Mouse (Mus musculus): Measurements from ENCODE around the gene Erh. TPM values are rescaled to one million over a fixed set of nuclear protein-coding genes. Genes with fewer than 3 reads are reported as not detected.

Erh gene
- 10 to 100 TPM in 20 of 26 experiments, 1 to 10 TPM in 6; 4.3 to 32.4 (median 16.5) TPM for total RNA-seq (2018; cell fraction: chromatin; rRNA removed)
- 10 to 100 TPM; 23.6 to 43.8 (median 33.6) TPM for total RNA-seq (2018; cell fraction: cytosol; rRNA removed)
- total RNA-seq (2018; cell fraction: nucleus; rRNA removed), result 10 to 100 TPM in 19 of 26 experiments, 1 to 10 TPM in 7; 3.9 to 28.0 (median 14.9) TPM
- 38.3 to 89.7 TPM (median 63.7 TPM) in 3 replicates for polyA plus RNA-seq (2018)

- WGBS (ENCODE audit: missing documents), result under 1% methylated on average over 50 of the region's 50 CpGs
- Histone ChIP-seq H3K36me3 (ENCODE audit: inconsistent target) (peaks cover 15% of the 10 kb centered on the region), H3K79me2 (ENCODE audit: inconsistent target) (peaks cover 92% of the 10 kb centered on the region), H3K4me3 (ENCODE audit: inconsistent target) (peak within 1 kb of the TSS; percentile 99), H3K27ac (peak within 1 kb of the TSS; percentile 87)
These were observed at the start of gene Erh, which contains the start of gene Slc39a9 for GRCm38 (mm10) chr12:80643693-80644505. TSS of gene Erh (minus strand) at chr12:80644341. TSS of gene Slc39a9 (plus strand) at chr12:80643883.

- Histone ChIP-seq H3K79me2 (ENCODE audit: inconsistent target) (no peaks in the 10 kb centered on the region), H3K36me3 (ENCODE audit: inconsistent target) (no peaks in the 10 kb centered on the region), H3K27ac (no peak overlapping the region), H3K4me3 (ENCODE audit: inconsistent target) (no peak overlapping the region)
- 81% methylated on average over 2 of the region's 2 CpGs for WGBS (ENCODE audit: missing documents)
These were observed 49.6 kb upstream of the Erh start for GRCm38 (mm10) chr12:80693700-80694099.

DNA sequence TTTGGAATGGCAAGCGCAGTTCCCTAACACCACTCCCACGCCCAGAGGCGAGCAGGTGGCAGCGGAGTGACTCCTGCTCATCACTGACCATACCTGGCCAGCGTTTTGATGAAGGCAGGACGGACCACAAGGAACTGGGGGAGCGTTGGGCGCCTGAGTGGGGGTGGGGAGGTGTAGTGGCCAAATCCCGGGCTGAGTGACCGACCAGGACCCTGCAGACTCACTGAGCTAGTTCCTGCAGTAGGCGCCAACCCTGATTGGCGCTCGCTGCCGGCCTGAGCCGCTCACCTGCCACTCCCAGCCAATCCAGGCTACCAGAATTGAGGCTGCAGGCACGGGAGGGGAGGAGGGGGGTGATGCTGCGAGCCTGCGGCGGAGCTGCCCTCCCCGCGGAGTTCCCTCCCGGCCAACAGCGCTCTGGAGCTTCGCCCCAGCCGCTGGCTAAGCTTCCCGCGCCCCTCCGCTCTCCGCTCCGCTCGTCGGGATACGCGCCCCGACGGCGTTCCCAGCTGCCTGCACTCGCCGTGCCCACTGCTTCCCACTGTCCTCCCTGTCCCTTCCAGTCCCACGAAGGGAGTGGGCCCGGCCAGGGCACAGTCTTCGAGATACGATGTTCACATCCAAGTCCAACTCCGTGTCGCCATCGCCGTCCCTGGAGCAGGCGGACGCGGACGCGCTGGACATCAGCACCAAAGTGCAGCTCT, 48.3 kb upstream of the Erh start, which contains the start of gene Plekhd1:
Gene Plekhd1, plus strand, starts transcription at position 323 of the 704 bp plus-strand sequence.
- H3K79me2 ChIP-seq (ENCODE audit: inconsistent target), result no peaks in the 10 kb centered on the region
- H3K36me3 ChIP-seq (ENCODE audit: inconsistent target), result no peaks in the 10 kb centered on the region
- no peak within 1 kb of the TSS for H3K4me3 ChIP-seq (ENCODE audit: inconsistent target)
- 9% methylated on average over 50 of the region's 52 CpGs for WGBS (ENCODE audit: missing documents)
- no peak within 1 kb of the TSS for H3K27ac ChIP-seq

GRCm38 (mm10) chr12:80691671-80692091, 47.5 kb upstream of the Erh start:
- Histone ChIP-seq H3K36me3 (ENCODE audit: inconsistent target) (no peaks in the 10 kb centered on the region), H3K79me2 (ENCODE audit: inconsistent target) (no peaks in the 10 kb centered on the region), H3K27ac (no peak overlapping the region), H3K4me3 (ENCODE audit: inconsistent target) (no peak overlapping the region)
- 31% methylated on average over 12 of the region's 12 CpGs for WGBS (ENCODE audit: missing documents)

GRCm38 (mm10) chr12:80689696-80690095, 45.6 kb upstream of the Erh start:
- Histone ChIP-seq H3K4me3 (ENCODE audit: inconsistent target) (no peak overlapping the region), H3K36me3 (ENCODE audit: inconsistent target) (no peaks in the 10 kb centered on the region), H3K27ac (no peak overlapping the region), H3K79me2 (ENCODE audit: inconsistent target) (no peaks in the 10 kb centered on the region)
- WGBS (ENCODE audit: missing documents), result 81% methylated on average over 5 of the region's 5 CpGs

DNA sequence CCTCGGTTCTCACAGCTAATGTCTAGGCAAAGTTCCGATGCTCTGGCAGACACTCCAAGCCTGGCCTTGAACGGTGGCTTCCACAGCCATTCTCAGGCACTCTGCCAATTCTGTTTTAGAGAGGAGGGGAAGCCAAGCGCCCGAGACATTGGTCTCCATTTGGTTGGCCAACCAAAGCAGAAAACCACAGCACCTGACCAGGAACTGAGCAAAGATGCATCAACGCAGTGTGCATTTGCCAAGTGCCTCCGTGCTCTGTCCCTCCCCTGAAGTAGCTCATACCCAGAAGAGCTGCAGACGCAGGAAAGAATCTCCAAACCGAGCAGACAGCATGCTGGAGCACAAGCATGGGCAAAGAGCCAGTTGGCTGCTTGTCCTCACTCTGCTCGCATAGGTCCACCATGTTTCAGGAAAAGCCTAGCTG, 43.7 kb upstream of the Erh start:
- WGBS (ENCODE audit: missing documents), result 20% methylated on average over 10 of the region's 10 CpGs
- H3K79me2 ChIP-seq (ENCODE audit: inconsistent target), result no peaks in the 10 kb centered on the region
- no peak overlapping the region for H3K4me3 ChIP-seq (ENCODE audit: inconsistent target)
- no peaks in the 10 kb centered on the region for H3K36me3 ChIP-seq (ENCODE audit: inconsistent target)
- H3K27ac ChIP-seq, result no peak overlapping the region

GRCm38 (mm10) chr12:80684316-80684715, 40.2 kb upstream of the Erh start:
- H3K79me2 ChIP-seq (ENCODE audit: inconsistent target), result no peaks in the 10 kb centered on the region
- 94% methylated on average over 3 of the region's 3 CpGs for WGBS (ENCODE audit: missing documents)
- no peak overlapping the region for H3K27ac ChIP-seq
- H3K36me3 ChIP-seq (ENCODE audit: inconsistent target), result peaks cover 10% of the 10 kb centered on the region; the same call in 1 of the 2 replicates
- H3K4me3 ChIP-seq (ENCODE audit: inconsistent target), result no peak overlapping the region

DNA sequence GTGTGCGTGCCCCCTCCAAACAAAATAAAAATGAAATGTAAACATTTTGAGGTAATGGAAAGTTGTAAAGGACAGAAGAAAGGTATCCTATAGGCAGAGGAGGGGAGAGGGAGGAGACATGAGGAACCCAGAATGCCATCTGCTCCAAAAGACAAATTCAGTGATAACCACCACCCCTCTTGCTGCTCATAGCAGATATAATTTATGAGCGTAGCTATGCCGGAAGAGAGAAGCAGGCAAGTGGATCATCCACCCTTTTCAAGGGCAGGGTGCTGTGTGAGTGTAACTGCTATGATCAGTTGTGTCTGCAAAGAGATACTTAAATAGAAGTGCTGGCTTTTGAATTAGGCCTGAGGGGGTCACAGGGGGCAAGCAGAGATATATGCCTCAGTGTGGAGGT, 39.4 kb upstream of the Erh start:
- 91% methylated on average over 3 of the region's 3 CpGs for WGBS (ENCODE audit: missing documents)
- Histone ChIP-seq H3K4me3 (ENCODE audit: inconsistent target) (no peak overlapping the region), H3K27ac (no peak overlapping the region), H3K36me3 (ENCODE audit: inconsistent target) (peaks cover 15% of the 10 kb centered on the region; the same call in 1 of the 2 replicates), H3K79me2 (ENCODE audit: inconsistent target) (no peaks in the 10 kb centered on the region)

GRCm38 (mm10) chr12:80681340-80681739, 37.2 kb upstream of the Erh start:
- H3K27ac ChIP-seq, result no peak overlapping the region
- peaks cover 27% of the 10 kb centered on the region; the same call in 1 of the 2 replicates for H3K36me3 ChIP-seq (ENCODE audit: inconsistent target)

DNA sequence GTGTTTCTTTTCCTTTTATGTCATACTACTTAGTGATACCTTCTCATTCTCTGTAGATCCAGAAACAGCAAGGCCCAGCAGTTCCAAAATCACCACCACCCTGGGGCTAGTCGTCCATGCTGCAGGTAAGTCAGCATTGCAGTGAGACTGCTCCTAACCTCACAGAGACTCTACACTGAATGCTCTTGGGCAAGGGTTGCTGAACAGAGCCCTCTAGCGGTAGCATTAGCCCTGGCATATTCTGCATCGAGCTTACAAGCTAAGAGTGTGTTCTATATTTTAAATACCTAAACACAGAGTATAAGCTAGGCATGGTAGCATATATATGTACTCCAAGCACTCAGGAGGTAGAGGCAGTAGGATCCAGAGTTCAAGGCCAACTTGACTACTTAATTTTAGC, 29.0 kb upstream of the Erh start:
- WGBS (ENCODE audit: missing documents), result 9% methylated on average over 3 of the region's 3 CpGs
- no peak overlapping the region for H3K4me3 ChIP-seq (ENCODE audit: inconsistent target)
- no peaks in the 10 kb centered on the region for H3K79me2 ChIP-seq (ENCODE audit: inconsistent target)
- H3K27ac ChIP-seq, result no peak overlapping the region
- peaks cover 27% of the 10 kb centered on the region; the same call in 1 of the 2 replicates for H3K36me3 ChIP-seq (ENCODE audit: inconsistent target)

More at GRCm38 (mm10) chr12:80681340-80681739, 37.2 kb upstream of the Erh start:
- H3K79me2 ChIP-seq (ENCODE audit: inconsistent target), result no peaks in the 10 kb centered on the region
- no peak overlapping the region for H3K4me3 ChIP-seq (ENCODE audit: inconsistent target)
- 100% methylated on average over 1 of the region's 1 CpGs for WGBS (ENCODE audit: missing documents)

- Histone ChIP-seq H3K27ac (peak overlapping the region; percentile 38), H3K36me3 (ENCODE audit: inconsistent target) (peaks cover 4% of the 10 kb centered on the region; the same call in 1 of the 2 replicates), H3K4me3 (ENCODE audit: inconsistent target) (no peak overlapping the region), H3K79me2 (ENCODE audit: inconsistent target) (no peaks in the 10 kb centered on the region; the same call in 1 of the 2 replicates)
- 58% methylated on average over 2 of the region's 2 CpGs for WGBS (ENCODE audit: missing documents)
These were observed 24.2 kb upstream of the Erh start for GRCm38 (mm10) chr12:80668391-80668790.

GRCm38 (mm10) chr12:80663935-80664334, 19.8 kb upstream of the Erh start:
- Histone ChIP-seq H3K36me3 (ENCODE audit: inconsistent target) (peaks cover 16% of the 10 kb centered on the region; the same call in 1 of the 2 replicates), H3K4me3 (ENCODE audit: inconsistent target) (no peak overlapping the region), H3K27ac (no peak overlapping the region), H3K79me2 (ENCODE audit: inconsistent target) (peaks cover 32% of the 10 kb centered on the region)
- WGBS (ENCODE audit: missing documents), result 94% methylated on average over 2 of the region's 2 CpGs

GRCm38 (mm10) chr12:80662322-80662721, 18.2 kb upstream of the Erh start:
- H3K27ac ChIP-seq, result no peak overlapping the region
- H3K36me3 ChIP-seq (ENCODE audit: inconsistent target), result peaks cover 16% of the 10 kb centered on the region; the same call in 1 of the 2 replicates
- 95% methylated on average over 10 of the region's 10 CpGs for WGBS (ENCODE audit: missing documents)
- peaks cover 48% of the 10 kb centered on the region for H3K79me2 ChIP-seq (ENCODE audit: inconsistent target)
- H3K4me3 ChIP-seq (ENCODE audit: inconsistent target), result no peak overlapping the region

GRCm38 (mm10) chr12:80658661-80659060, 14.5 kb upstream of the Erh start:
- WGBS (ENCODE audit: missing documents), result 84% methylated on average over 6 of the region's 6 CpGs
- no peak overlapping the region for H3K4me3 ChIP-seq (ENCODE audit: inconsistent target)
- no peak overlapping the region for H3K27ac ChIP-seq
- H3K79me2 ChIP-seq (ENCODE audit: inconsistent target), result peaks cover 83% of the 10 kb centered on the region
- H3K36me3 ChIP-seq (ENCODE audit: inconsistent target), result 0 out of 2 replicates have a peak, but pooled peaks cover 15% of the 10 kb centered on the region

Measured in macrophage (primary cell).